Mouse (Mus musculus): ENCODE measurements at regions not wholly inside any gene's neighbourhood (a gene's known extent, or its start where the extent isn't known, plus 50 kb on each side); places are given as distances from the start of the nearest gene placed in this dataset.
"Not testable (repeated sequence)": the region's sequence is repeated elsewhere in the genome, so short reads cannot be mapped to it uniquely, and the experiment has no call there.

- 71% methylated on average over 6 of the region's 6 CpGs for WGBS
- Histone ChIP-seq H3K9ac (no peak overlapping the region), H3K9me3 (no peaks in the 10 kb centered on the region), H3K4me3 (replicated peaks) (no peak overlapping the region), H3K27me3 (replicated peaks) (no peaks in the 10 kb centered on the region), H3K36me3 (no peaks in the 10 kb centered on the region), H3K4me1 (no peaks in the 10 kb centered on the region), H3K27ac (no peak overlapping the region), H3K4me2 (no peak overlapping the region)
- no peak for ATAC-seq (ENCODE audit: insufficient read depth, low FRiP score, low read depth)
Measured at GRCm38 (mm10) chr17:6853641-6854040, 71.1 kb upstream of the Ezr start.

GRCm38 (mm10) chr17:6852177-6852947 lies 69.8 kb upstream of the Ezr start:
- no peaks in the 10 kb centered on the region for H3K36me3 ChIP-seq

GRCm38 (mm10) chr17:6850513-6850912 lies 67.9 kb upstream of the Ezr start:
- H3K4me3 ChIP-seq (replicated peaks) = no peak overlapping the region
- H3K9ac ChIP-seq = no peak overlapping the region
- no peaks in the 10 kb centered on the region for H3K9me3 ChIP-seq
- no peaks in the 10 kb centered on the region for H3K36me3 ChIP-seq
- H3K27ac ChIP-seq = no peak overlapping the region
- no peak for ATAC-seq (ENCODE audit: insufficient read depth, low FRiP score, low read depth)
- H3K4me2 ChIP-seq = no peak overlapping the region
- no peaks in the 10 kb centered on the region for H3K4me1 ChIP-seq
- no peaks in the 10 kb centered on the region for H3K27me3 ChIP-seq (replicated peaks)

More at GRCm38 (mm10) chr17:6852177-6852947, 69.8 kb upstream of the Ezr start:
- no peak overlapping the region for H3K9ac ChIP-seq
- no peak; the same call in 1 of the 2 replicates for ATAC-seq (ENCODE audit: insufficient read depth, low FRiP score, low read depth)
- no peak overlapping the region for H3K27ac ChIP-seq
- 50% methylated on average over 11 of the region's 11 CpGs for WGBS
- H3K4me3 ChIP-seq (replicated peaks) = no peak overlapping the region
- no peaks in the 10 kb centered on the region for H3K4me1 ChIP-seq
- no peaks in the 10 kb centered on the region for H3K9me3 ChIP-seq
- H3K4me2 ChIP-seq = no peak overlapping the region
- no peaks in the 10 kb centered on the region for H3K27me3 ChIP-seq (replicated peaks)

- WGBS = 85% methylated on average over 19 of the region's 19 CpGs
- H3K4me2 ChIP-seq; H3K36me3 ChIP-seq; H3K4me3 ChIP-seq (replicated peaks); ATAC-seq (ENCODE audit: insufficient read depth, low FRiP score, low read depth); H3K27ac ChIP-seq; H3K4me1 ChIP-seq; H3K9ac ChIP-seq; H3K27me3 ChIP-seq (replicated peaks); H3K9me3 ChIP-seq: not testable (repeated sequence)
Measured at GRCm38 (mm10) chr17:6841781-6842465, 59.3 kb upstream of the Ezr start.

GRCm38 (mm10) chr17:6835333-6835916 lies 52.8 kb upstream of the Ezr start:
- no peak overlapping the region for H3K4me3 ChIP-seq (replicated peaks)
- no peaks in the 10 kb centered on the region for H3K4me1 ChIP-seq
- H3K9ac ChIP-seq = no peak overlapping the region
- no peaks in the 10 kb centered on the region for H3K27me3 ChIP-seq (replicated peaks)
- no peaks in the 10 kb centered on the region for H3K9me3 ChIP-seq
- 46% methylated on average over 7 of the region's 7 CpGs for WGBS
- H3K27ac ChIP-seq = peak overlapping the region; percentile 51
- ATAC-seq (ENCODE audit: insufficient read depth, low FRiP score, low read depth) = peak; percentile 82
- H3K36me3 ChIP-seq = no peaks in the 10 kb centered on the region
- H3K4me2 ChIP-seq = no peak overlapping the region
